Mouse (Mus musculus) megakaryocyte-erythroid progenitor cell, adult 5-6 weeks (primary cell): ENCODE results near the gene Gimap9. TPM values are rescaled to one million over a fixed set of nuclear protein-coding genes. Genes with fewer than 3 reads are reported as not detected.

ENCODE experiments used
- ATAC-seq: replicated peaks from 2 replicates; pipeline ENCODE4 v1.8.0; 2016; ENCODE audit warnings: mild to moderate bottlenecking, inconsistent platforms; ENCODE audit not compliant: severe bottlenecking, poor library complexity, low FRiP score, low TSS enrichment
- total RNA-seq, 2 experiments: library from RNA; stranded (forward) in 1 of 2; stranded (reverse) in 1 of 2; fragments of 200-1000, 215-1000 nt in 1 of 2; fragments of >200 nt in 1 of 2; fragmentation: Nextera tagmentation in 1 of 2; gene quantifications; 2 replicates each; pipeline ENCODE4 v1.2.3; 2014 to 2017

Gimap9 gene
- total RNA-seq (2014; fragmentation: Nextera tagmentation) (15.2 and 18.7 TPM in 2 replicates), total RNA-seq (2017) (34.5 and 49.2 TPM in 2 replicates)

DNA sequence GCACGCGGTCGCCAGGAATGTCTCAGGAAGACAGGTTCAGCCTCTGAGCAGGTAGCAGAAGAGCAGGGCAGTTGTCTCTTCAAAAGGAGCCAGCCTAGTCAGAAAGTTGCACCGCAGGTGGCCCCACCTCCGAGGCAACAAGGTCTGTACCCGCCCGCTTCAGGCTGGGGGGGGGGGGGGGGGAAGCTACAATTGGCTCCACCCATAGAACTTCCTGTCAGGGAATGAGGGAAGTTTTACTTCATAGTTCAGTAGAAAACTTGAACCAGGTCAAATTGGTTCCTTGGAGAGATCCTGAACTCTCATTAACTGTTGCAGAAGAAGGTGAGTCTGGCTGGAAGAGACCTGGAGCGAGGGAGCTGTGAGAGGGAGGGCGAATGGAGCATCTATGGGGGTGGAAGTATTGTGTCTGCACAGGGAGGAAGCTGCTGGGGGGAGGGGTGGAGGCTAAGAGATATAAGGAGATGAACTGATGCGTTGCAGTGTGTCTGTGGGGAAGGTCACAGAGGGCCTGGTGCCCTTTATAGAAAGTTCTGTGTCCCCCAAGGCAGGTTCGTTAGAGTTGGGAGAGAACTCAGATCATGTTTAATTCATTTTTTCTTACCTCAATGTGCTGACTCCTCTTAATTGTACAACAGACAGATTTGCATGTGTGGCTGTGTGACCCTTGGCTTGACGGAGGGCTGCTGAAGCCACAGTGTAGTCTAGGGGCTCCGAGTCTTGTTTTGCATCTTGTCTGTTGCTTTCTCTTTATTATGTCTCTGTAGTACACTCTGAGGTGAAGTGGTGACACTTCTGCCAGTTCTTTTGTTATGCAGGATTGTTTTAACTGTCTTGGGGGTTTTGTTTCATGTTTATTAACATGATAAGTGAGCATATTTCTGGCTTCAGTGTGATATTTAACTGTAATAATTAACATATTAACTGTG is at the start of gene Gimap9:
Gimap9 (plus strand) TSS at position 199 of the 929 bp plus-strand sequence.
- peak; percentile 89 for ATAC-seq

DNA sequence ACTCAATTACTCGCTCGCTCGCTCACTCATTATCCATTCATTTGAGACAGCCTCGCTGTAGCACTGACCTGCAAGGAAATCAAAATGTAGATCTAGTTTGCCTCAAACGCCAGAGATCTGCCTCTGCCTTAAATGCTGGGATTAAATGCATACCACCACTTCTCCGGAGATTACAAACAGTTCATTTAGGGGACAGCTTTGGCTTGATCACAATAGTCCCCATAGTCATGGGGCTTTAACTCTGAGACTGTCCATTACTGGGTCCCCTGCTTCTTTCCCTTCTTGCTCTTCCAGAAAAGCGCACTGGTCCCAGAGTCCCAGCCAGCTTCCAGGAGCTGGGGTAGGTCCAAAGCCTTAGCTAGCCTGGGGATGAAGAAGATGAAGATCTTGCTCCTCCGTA is 49.5 kb upstream of the Gimap9 start, which contains the start of gene AI854703:
AI854703 (plus strand) TSS at position 301 of the 400 bp plus-strand sequence.
- ATAC-seq = no peak

- peak; percentile 91 for ATAC-seq
Measured at GRCm38 (mm10) chr6:48626984-48627383, 48.9 kb upstream of the Gimap9 start.

DNA sequence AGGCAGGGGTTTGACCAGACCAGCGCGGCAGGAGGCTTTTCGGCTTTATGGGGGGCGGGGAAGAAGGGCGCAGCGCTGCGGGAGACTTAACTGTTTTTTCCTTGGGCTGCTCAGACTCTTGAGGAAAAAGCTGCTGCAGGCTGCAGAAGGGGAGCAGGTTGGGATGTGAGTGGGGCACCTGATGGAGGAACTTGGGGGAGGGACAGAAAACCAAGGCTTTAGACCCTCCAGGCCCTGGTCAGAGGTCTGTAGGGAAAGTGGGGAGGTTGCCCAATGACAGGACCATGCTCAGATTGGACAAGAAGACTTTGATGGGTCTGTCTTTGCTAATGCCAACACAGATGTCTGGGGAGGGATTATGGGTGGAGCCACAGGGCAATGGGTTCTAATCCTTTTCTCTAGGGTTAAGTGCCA is 48.4 kb upstream of the Gimap9 start:
- no peak for ATAC-seq

DNA sequence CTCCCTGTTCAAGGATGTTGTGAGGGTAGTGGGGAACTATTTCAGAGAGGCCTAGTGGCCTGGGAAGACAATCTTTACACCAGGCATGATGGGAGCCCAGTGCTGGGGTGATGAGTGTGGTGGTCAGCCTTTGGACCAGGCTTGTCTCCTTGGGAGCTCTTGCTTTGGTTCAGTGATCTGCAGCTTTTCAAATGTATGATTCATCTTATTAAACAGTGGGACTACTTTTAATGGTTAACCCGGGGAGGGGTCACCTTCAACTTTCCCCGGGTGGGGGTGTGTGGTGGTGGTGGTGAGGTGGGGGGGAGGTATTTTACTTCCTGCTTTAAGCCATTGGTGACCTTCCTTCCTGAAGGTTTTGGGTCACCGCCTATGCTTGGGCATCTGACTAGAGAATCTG is 47.6 kb upstream of the Gimap9 start:
- ATAC-seq = no peak

DNA sequence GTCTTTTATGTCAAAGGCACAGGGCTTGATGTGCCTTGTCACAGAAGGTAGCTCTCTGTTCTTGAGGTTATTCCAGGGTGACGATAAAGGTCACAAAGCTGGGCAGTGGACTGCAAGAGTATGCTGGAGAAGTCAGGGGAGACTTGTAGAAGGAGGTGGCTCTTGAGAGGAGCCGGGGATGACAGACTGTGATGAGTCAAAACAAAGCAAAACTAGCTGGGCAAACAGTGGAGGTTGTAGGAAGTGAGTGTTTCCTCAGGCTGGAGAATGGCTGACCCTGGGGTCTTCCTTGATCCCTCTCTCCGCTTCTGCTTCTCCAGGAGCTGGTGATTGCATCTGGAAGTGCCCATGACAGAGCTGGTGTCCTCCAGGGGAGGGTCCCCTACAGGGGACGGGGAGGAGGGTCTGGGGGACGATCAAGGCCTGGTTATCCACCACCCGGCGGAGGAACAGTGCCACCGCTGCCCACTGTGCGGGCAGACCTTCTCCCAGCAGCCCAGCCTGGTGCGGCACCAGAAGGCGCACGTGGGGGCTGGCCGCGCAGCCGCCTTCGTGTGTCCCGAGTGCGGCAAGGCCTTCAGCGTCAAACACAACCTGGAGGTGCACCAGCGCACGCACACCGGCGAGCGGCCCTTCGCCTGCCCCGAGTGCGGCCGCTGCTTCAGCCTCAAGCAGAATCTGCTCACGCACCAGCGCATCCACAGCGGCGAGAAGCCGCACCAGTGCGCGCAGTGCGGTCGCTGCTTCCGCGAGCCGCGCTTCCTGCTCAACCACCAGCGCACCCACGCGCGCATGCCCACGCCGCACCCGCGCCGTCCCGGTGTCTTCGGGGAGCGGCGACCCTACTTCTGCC is 46.9 kb upstream of the Gimap9 start:
- ATAC-seq = 0 out of 2 replicates have a peak, but pooled peaks have one; percentile 14

DNA sequence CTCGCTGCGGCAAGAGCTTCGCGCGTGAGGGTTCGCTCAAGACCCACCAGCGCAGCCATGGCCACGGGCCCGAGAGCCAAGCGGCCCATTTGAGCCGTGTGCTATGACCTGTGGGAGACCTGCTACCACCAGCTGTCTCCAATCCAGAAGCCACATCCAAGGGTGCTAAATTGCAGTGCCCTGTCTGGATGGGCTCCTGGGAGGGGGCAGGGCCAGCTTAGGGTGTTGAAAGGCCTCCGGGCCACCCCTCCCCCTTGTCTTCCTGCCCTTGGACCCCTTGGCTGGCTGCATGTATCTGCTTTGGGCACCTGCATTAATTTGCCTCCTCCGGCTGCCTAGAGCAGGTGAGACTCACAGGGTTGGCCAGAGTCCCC is 46.3 kb upstream of the Gimap9 start:
- ATAC-seq = no peak

DNA sequence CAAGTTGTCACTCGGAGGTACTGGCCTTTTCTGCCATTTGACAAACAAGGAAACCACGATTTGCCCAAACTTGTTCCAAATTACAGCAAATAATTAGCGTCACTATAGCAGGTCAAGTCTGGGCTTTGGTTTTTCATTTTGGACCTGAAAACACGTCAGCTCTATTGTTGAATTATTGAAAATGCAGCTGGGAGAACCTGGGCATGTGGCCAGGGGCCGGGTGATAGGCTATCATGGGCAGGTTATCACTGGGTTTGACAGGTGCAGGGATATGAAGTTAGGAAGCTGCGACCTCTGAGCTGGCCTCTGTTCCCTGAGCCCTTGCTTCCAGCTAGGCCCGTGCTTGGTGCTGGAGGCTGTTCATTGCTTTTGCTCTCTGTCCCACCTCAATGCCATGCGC is 45.1 kb upstream of the Gimap9 start:
- no peak for ATAC-seq

- peak; percentile 96 for ATAC-seq
Measured at GRCm38 (mm10) chr6:48635105-48635504, 40.8 kb upstream of the Gimap9 start.

- no peak for ATAC-seq
Measured at GRCm38 (mm10) chr6:48636515-48636914, 39.4 kb upstream of the Gimap9 start.

GRCm38 (mm10) chr6:48637811-48638500 is 38.0 kb upstream of the Gimap9 start:
- no peak for ATAC-seq

- ATAC-seq = no peak
Measured at GRCm38 (mm10) chr6:48638553-48638952, 37.4 kb upstream of the Gimap9 start.

- no peak for ATAC-seq
Measured at GRCm38 (mm10) chr6:48641391-48641790, 34.5 kb upstream of the Gimap9 start.

DNA sequence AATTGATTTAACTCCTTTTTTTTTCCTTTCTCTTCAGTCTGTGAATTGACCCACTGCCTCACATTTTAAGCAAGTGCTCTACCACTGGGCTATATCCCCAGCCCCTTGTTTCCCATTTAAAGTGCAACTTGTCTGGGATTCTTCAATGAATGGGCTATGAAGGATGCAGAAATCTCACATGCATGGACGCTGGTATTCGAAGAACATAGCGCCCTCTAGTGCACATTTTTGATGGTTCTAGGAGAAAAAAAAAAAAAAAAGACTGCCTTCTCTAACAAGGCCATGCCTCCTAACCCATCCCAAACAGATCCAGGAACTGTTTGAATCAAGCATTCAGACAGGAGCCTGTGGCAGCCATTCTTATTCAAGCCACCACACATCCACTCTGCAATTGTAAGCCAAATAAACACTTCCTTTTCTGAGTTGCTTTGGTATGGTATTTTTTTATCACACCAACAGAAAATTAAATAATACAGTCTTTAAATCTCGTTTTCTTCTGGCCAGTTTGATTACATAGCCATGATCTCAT is 33.1 kb upstream of the Gimap9 start:
- peak; percentile 29; the same call in 1 of the 2 replicates for ATAC-seq

- peak; percentile 84 for ATAC-seq
Measured at GRCm38 (mm10) chr6:48645660-48646308, 30.1 kb upstream of the Gimap9 start.

DNA sequence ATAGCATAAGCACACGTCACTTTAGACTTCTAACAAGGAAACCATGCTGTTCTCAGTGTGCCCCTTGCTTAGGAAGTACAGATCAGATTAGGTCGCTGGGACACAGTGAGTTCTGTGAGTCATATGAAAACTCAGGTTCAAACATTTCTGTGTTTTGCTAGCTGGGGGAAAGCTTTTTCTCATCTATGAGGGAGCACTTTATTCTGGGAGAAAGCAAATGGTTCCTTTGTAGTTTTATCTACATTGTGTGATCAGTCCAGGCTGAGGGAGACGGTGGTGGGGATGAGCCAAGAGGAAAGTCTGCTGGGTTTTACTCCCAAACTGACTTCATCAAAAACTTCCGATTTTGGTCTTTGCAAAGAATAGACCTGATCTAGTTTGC is 29.6 kb upstream of the Gimap9 start:
- no peak for ATAC-seq

DNA sequence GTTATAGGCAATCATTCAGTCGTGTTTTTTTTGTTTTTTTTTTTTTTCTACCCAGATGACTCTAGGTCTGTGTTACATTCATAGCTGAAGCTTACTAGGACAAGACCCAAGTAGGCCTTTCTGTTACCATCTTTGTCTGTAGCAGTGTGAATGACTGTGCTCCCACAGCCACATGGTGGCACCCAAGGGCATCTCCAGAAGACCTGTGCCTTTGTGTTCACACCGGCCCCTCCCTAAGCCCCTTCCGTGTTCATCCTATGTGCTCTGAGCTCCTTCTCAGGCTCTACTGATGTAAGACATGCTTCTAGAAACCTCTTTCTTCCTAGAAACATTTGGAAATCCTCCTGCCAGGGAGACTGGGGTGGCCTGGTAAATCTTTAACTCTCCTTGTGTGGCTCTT is 28.9 kb upstream of the Gimap9 start, which contains the start of gene Gimap8:
Gimap8 (plus strand) TSS at position 240 of the 400 bp plus-strand sequence.
- peak; percentile 75 for ATAC-seq

- ATAC-seq = no peak
Measured at GRCm38 (mm10) chr6:48647611-48648010, 28.3 kb upstream of the Gimap9 start.

DNA sequence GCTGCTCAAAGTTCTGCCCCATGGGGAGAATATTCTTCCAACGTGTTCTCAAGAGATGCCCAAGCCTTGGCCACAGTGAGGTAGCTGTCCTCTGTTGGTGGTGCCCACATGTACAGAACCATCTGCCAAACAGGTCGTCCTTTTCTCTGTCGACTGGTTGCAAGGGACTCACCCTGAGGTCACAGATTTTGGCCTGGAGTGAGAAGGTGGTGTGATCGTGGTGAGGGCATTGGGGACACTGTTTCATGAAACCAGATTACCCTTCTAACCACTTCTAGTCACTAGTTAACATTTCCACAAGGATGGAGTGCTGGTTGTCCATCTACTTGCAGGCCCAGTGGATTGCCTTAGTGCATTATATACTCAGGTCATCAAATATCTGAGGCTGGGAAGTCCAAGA is 27.1 kb upstream of the Gimap9 start:
- ATAC-seq = no peak
